Mouse (Mus musculus) testis, adult 2 months (tissue): ENCODE measurements around the gene Ttll6.

Experiments used
- CTCF ChIP-seq: fragments of 200-500 bp; IDR thresholded peaks from 2 replicates; pipeline ENCODE4 v1.5.1; 2012; ENCODE audit warnings: low read depth, mild to moderate bottlenecking, inconsistent platforms, low read length, moderate library complexity; ENCODE audit not compliant: control insufficient read depth, insufficient read depth, insufficient replicate concordance
- POLR2A ChIP-seq: fragments of 200-500 bp; IDR thresholded peaks from 2 replicates; pipeline ENCODE4 v1.6.1; 2012; ENCODE audit warnings: low read depth, mild to moderate bottlenecking, inconsistent platforms, low read length, moderate library complexity; ENCODE audit not compliant: control insufficient read depth

DNA sequence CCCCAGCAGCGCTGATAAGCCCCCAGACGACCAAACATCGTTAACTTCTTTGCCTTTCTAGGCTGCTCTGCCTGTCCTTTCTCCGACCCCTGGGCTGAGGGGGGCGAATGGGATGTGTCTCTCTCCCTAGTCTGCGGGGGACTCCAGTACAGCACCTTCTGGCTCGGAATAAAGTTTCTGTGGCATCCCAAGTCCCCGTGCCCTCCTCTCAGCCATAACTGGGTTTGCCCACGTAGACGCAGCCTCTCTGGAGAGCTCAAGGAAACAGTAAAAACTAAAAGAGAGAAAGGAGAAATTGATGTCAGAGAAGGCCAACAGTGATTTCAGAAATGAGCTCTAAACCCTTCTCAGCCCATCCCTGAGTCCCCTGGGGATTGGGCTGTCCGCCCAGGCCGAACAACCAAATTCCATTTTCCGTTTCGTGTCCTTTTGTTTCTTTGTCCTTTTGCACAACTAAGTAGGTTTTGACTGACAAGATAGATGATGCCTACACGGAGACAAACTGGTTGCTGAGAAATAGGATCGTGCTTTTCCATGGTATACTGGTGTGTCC is 39.8 kb downstream of the Ttll6 start:
- TF ChIP-seq POLR2A (no peak), CTCF (no peak)
